Mouse (Mus musculus): ENCODE data around the gene 3110082I17Rik. TPM values are rescaled to one million over a fixed set of nuclear protein-coding genes. Genes with fewer than 3 reads are reported as not detected.

The 3110082I17Rik gene
- polyA plus RNA-seq, 1 experiment from 2014 or later = 30.8 TPM

- ATAC-seq (ENCODE audit: insufficient number of reproducible peaks, low FRiP score, low TSS enrichment, low read depth) = no peak
- Histone ChIP-seq H3K4me3 (no peak overlapping the region), H3K4me2 (no peak overlapping the region), H3K4me1 (peaks cover 40% of the 10 kb centered on the region), H3K9me3 (no peaks in the 10 kb centered on the region), H3K27me3 (no peaks in the 10 kb centered on the region), H3K27ac (no peak overlapping the region), H3K9ac (no peak overlapping the region), H3K36me3 (peaks cover 7% of the 10 kb centered on the region; the same call in 1 of the 2 replicates)
- 37% methylated on average over 19 of the region's 19 CpGs for WGBS
These were observed 105.0 kb downstream of the 3110082I17Rik start for GRCm38 (mm10) chr5:139355235-139355772.

- Histone ChIP-seq H3K4me2 (peak overlapping the region; percentile 22; the same call in 1 of the 2 replicates), H3K36me3 (0 out of 2 replicates have a peak, but pooled peaks cover 4% of the 10 kb centered on the region), H3K27ac (peak overlapping the region; percentile 60)
These were observed 106.4 kb downstream of the 3110082I17Rik start for GRCm38 (mm10) chr5:139353946-139354345.

GRCm38 (mm10) chr5:139353496-139353895 is 106.8 kb downstream of the 3110082I17Rik start:
- ATAC-seq (ENCODE audit: insufficient number of reproducible peaks, low FRiP score, low TSS enrichment, low read depth) = 0 out of 2 replicates have a peak, but pooled peaks have one; percentile 25
- H3K27ac ChIP-seq = peak overlapping the region; percentile 60
- peak overlapping the region; percentile 29 for H3K4me3 ChIP-seq

More at GRCm38 (mm10) chr5:139353946-139354345, 106.4 kb downstream of the 3110082I17Rik start:
- ATAC-seq (ENCODE audit: insufficient number of reproducible peaks, low FRiP score, low TSS enrichment, low read depth) = no peak
- H3K4me3 ChIP-seq = peak overlapping the region; percentile 29
- WGBS = 81% methylated on average over 11 of the region's 11 CpGs
- H3K9ac ChIP-seq = no peak overlapping the region
- no peaks in the 10 kb centered on the region for H3K27me3 ChIP-seq
- H3K9me3 ChIP-seq = no peaks in the 10 kb centered on the region
- H3K4me1 ChIP-seq = peaks cover 43% of the 10 kb centered on the region

GRCm38 (mm10) chr5:139352317-139352716 is 108.0 kb downstream of the 3110082I17Rik start, which contains the start of gene Cyp2w1:
TSS of gene Cyp2w1 (plus strand) at chr5:139352617.
- ATAC-seq (ENCODE audit: insufficient number of reproducible peaks, low FRiP score, low TSS enrichment, low read depth) = no peak
- Histone ChIP-seq H3K36me3 (no peaks in the 10 kb centered on the region), H3K27ac (peak within 1 kb of the TSS; percentile 84), H3K4me1 (peaks cover 43% of the 10 kb centered on the region), H3K27me3 (no peaks in the 10 kb centered on the region), H3K4me3 (peak within 1 kb of the TSS; percentile 29), H3K9ac (peak within 1 kb of the TSS; percentile 20; the same call in 1 of the 2 replicates), H3K9me3 (no peaks in the 10 kb centered on the region), H3K4me2 (peak within 1 kb of the TSS; percentile 31)
- WGBS = 48% methylated on average over 6 of the region's 6 CpGs

More at GRCm38 (mm10) chr5:139353496-139353895, 106.8 kb downstream of the 3110082I17Rik start:
- Histone ChIP-seq H3K4me2 (peak overlapping the region; percentile 12; the same call in 1 of the 2 replicates), H3K9ac (no peak overlapping the region), H3K27me3 (no peaks in the 10 kb centered on the region), H3K9me3 (no peaks in the 10 kb centered on the region), H3K4me1 (peaks cover 43% of the 10 kb centered on the region), H3K36me3 (0 out of 2 replicates have a peak, but pooled peaks cover under 1% of the 10 kb centered on the region)
- WGBS = 57% methylated on average over 10 of the region's 10 CpGs

DNA sequence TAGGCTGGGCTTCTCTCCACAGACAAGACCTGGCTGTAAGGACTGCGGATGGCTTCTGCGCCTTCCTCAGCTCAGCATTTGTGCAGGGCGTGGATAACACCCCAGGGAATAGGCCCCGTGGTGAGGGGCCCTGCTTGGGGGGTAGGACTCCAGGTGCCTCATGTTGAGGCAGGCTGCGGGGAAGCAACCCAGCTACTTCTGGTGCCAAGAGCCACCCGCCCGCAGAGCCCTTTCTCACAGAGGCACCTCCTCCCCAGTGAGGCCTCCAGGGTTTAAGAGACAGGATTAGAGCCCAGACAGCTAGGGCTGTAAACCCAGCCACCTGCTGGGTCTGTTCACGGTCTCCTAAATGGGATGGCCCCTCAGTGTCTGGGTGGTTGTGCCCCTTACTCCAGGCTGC is 108.7 kb downstream of the 3110082I17Rik start:
- H3K9me3 ChIP-seq = no peaks in the 10 kb centered on the region
- WGBS = 16% methylated on average over 8 of the region's 8 CpGs
- H3K27me3 ChIP-seq = no peaks in the 10 kb centered on the region
- peak overlapping the region; percentile 31 for H3K4me2 ChIP-seq
- no peaks in the 10 kb centered on the region for H3K36me3 ChIP-seq
- H3K27ac ChIP-seq = peak overlapping the region; percentile 84
- ATAC-seq (ENCODE audit: insufficient number of reproducible peaks, low FRiP score, low TSS enrichment, low read depth) = peak; percentile 42
- H3K9ac ChIP-seq = 0 out of 2 replicates have a peak overlapping the region, but pooled peaks have one; percentile 2
- no peak overlapping the region for H3K4me3 ChIP-seq
- peaks cover 41% of the 10 kb centered on the region for H3K4me1 ChIP-seq

- no peak for ATAC-seq (ENCODE audit: insufficient number of reproducible peaks, low FRiP score, low TSS enrichment, low read depth)
- H3K9ac ChIP-seq = peak within 1 kb of the TSS; percentile 20; the same call in 1 of the 2 replicates
- H3K4me3 ChIP-seq = no peak within 1 kb of the TSS
- H3K4me1 ChIP-seq = peaks cover 41% of the 10 kb centered on the region
- no peaks in the 10 kb centered on the region for H3K9me3 ChIP-seq
- peak within 1 kb of the TSS; percentile 31 for H3K4me2 ChIP-seq
- peak within 1 kb of the TSS; percentile 84 for H3K27ac ChIP-seq
- H3K27me3 ChIP-seq = no peaks in the 10 kb centered on the region
- WGBS = 36% methylated on average over 5 of the region's 5 CpGs
- H3K36me3 ChIP-seq = no peaks in the 10 kb centered on the region
These were observed 109.2 kb downstream of the 3110082I17Rik start, which contains the start of gene Cox19 for GRCm38 (mm10) chr5:139351134-139351533. TSS of gene Cox19 (minus strand) at chr5:139351418.

- Histone ChIP-seq H3K4me2 (no peak overlapping the region), H3K36me3 (no peaks in the 10 kb centered on the region), H3K9ac (no peak overlapping the region), H3K9me3 (no peaks in the 10 kb centered on the region), H3K4me3 (no peak overlapping the region), H3K27me3 (no peaks in the 10 kb centered on the region), H3K4me1 (peaks cover 43% of the 10 kb centered on the region), H3K27ac (peak overlapping the region; percentile 4; the same call in 1 of the 2 replicates)
- ATAC-seq (ENCODE audit: insufficient number of reproducible peaks, low FRiP score, low TSS enrichment, low read depth) = no peak
- WGBS = 72% methylated on average over 6 of the region's 6 CpGs
These were observed 110.6 kb downstream of the 3110082I17Rik start for GRCm38 (mm10) chr5:139349713-139350112.

DNA sequence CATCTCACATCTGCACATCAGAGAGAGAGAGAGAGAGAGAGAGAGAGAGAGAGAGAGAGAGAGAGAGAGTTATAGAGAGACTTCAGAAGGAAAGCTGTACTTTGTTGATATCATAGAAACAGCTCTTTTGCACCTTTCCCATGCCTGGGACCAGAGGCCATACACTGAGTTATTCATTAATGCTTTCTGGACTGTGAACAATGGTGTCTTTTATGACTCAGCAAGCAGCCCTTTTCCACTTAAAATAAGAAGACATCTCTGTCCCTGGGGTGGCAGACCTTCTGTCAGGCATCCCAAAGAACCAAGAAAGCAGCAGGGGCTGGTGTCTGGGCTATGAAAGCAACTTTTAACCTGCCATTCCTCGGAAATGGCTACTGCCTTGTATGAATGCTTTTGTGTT is 113.1 kb downstream of the 3110082I17Rik start:
- H3K9ac ChIP-seq = no peak overlapping the region
- no peaks in the 10 kb centered on the region for H3K9me3 ChIP-seq
- peaks cover 43% of the 10 kb centered on the region for H3K4me1 ChIP-seq
- no peak overlapping the region for H3K4me2 ChIP-seq
- H3K27ac ChIP-seq = no peak overlapping the region
- H3K36me3 ChIP-seq = peaks cover 5% of the 10 kb centered on the region
- ATAC-seq (ENCODE audit: insufficient number of reproducible peaks, low FRiP score, low TSS enrichment, low read depth) = no peak
- WGBS = 52% methylated on average over 1 of the region's 1 CpGs
- no peaks in the 10 kb centered on the region for H3K27me3 ChIP-seq
- no peak overlapping the region for H3K4me3 ChIP-seq

- ATAC-seq (ENCODE audit: insufficient number of reproducible peaks, low FRiP score, low TSS enrichment, low read depth) = no peak
- Histone ChIP-seq H3K4me1 (peaks cover 27% of the 10 kb centered on the region), H3K9ac (0 out of 2 replicates have a peak overlapping the region, but pooled peaks have one; percentile 92), H3K4me3 (peak overlapping the region; percentile 83), H3K4me2 (peak overlapping the region; percentile 90), H3K27me3 (no peaks in the 10 kb centered on the region), H3K9me3 (no peaks in the 10 kb centered on the region), H3K27ac (peak overlapping the region; percentile 74), H3K36me3 (peaks cover 21% of the 10 kb centered on the region)
- 9% methylated on average over 5 of the region's 5 CpGs for WGBS
These were observed 115.0 kb downstream of the 3110082I17Rik start for GRCm38 (mm10) chr5:139345364-139345714.

GRCm38 (mm10) chr5:139344687-139345363 is 115.5 kb downstream of the 3110082I17Rik start:
- WGBS = under 1% methylated on average over 33 of the region's 33 CpGs
- H3K27ac ChIP-seq = peak overlapping the region; percentile 84
- H3K9me3 ChIP-seq = no peaks in the 10 kb centered on the region
- ATAC-seq (ENCODE audit: insufficient number of reproducible peaks, low FRiP score, low TSS enrichment, low read depth) = peak; percentile 84
- no peaks in the 10 kb centered on the region for H3K27me3 ChIP-seq
- H3K4me1 ChIP-seq = peaks cover 23% of the 10 kb centered on the region
- peak overlapping the region; percentile 83 for H3K4me3 ChIP-seq
- H3K36me3 ChIP-seq = peaks cover 26% of the 10 kb centered on the region
- peak overlapping the region; percentile 90 for H3K4me2 ChIP-seq
- peak overlapping the region; percentile 92 for H3K9ac ChIP-seq

- peak overlapping the region; percentile 83 for H3K4me3 ChIP-seq
- WGBS = 4% methylated on average over 12 of the region's 12 CpGs
- H3K9ac ChIP-seq = peak overlapping the region; percentile 92
- H3K27ac ChIP-seq = peak overlapping the region; percentile 84
- peaks cover 23% of the 10 kb centered on the region for H3K4me1 ChIP-seq
- ATAC-seq (ENCODE audit: insufficient number of reproducible peaks, low FRiP score, low TSS enrichment, low read depth) = no peak
- peaks cover 33% of the 10 kb centered on the region for H3K36me3 ChIP-seq
- no peaks in the 10 kb centered on the region for H3K9me3 ChIP-seq
- no peaks in the 10 kb centered on the region for H3K27me3 ChIP-seq
- H3K4me2 ChIP-seq = peak overlapping the region; percentile 90
These were observed 116.2 kb downstream of the 3110082I17Rik start for GRCm38 (mm10) chr5:139344021-139344686.

Measured in limb, embryonic 15.5 days (tissue).